Mouse (Mus musculus): Measurements from ENCODE around the gene Setd2.

- TF ChIP-seq POLR2A (IDR thresholded peaks at IDR 0.05; ENCODE audit: borderline replicate concordance, extremely low read depth, low read depth, low read length) = no peak
- TF ChIP-seq CTCF (IDR thresholded peaks at IDR 0.05; ENCODE audit: insufficient read depth, low read length) = no peak
These were observed at the start of gene Setd2 for GRCm38 (mm10) chr9:110532538-110533291.
